Mouse (Mus musculus): Measurements from ENCODE around the gene Snx20. TPM values are rescaled to one million over a fixed set of nuclear protein-coding genes. Genes with fewer than 3 reads are reported as not detected.

The Snx20 gene
- polyA plus RNA-seq, 1 experiment from 2014 or later, result 4.0 TPM

- 49% methylated on average over 4 of the region's 4 CpGs for WGBS (ENCODE audit: insufficient replicate concordance)
- H3K27ac ChIP-seq (ENCODE audit: low read length), result no peak overlapping the region
- ATAC-seq (ENCODE audit: low read depth), result no peak
- no peak overlapping the region for H3K4me2 ChIP-seq (ENCODE audit: low read depth, low read length)
- H3K9ac ChIP-seq (ENCODE audit: low read depth, low read length), result no peak overlapping the region
- peaks cover 4% of the 10 kb centered on the region for H3K4me1 ChIP-seq (ENCODE audit: control insufficient read depth, low read depth, low read length)
- H3K36me3 ChIP-seq (ENCODE audit: control insufficient read depth, insufficient read depth), result no peaks in the 10 kb centered on the region
- no peak overlapping the region for H3K4me3 ChIP-seq (ENCODE audit: low read depth, low read length)
- H3K27me3 ChIP-seq (ENCODE audit: control insufficient read depth, insufficient read depth, low read depth, low read length), result peaks cover 18% of the 10 kb centered on the region
- H3K9me3 ChIP-seq (replicated peaks; ENCODE audit: control insufficient read depth, low read length), result no peaks in the 10 kb centered on the region
Measured at GRCm38 (mm10) chr8:88630225-88630624, 5.7 kb downstream of the Snx20 start.

- Histone ChIP-seq H3K4me2 (ENCODE audit: low read depth, low read length) (peak overlapping the region; percentile 59), H3K27ac (ENCODE audit: low read length) (no peak overlapping the region), H3K9ac (ENCODE audit: low read depth, low read length) (no peak overlapping the region), H3K36me3 (ENCODE audit: control insufficient read depth, insufficient read depth) (no peaks in the 10 kb centered on the region), H3K4me3 (ENCODE audit: low read depth, low read length) (peak overlapping the region; percentile 46; the same call in 1 of the 2 replicates), H3K9me3 (replicated peaks; ENCODE audit: control insufficient read depth, low read length) (no peaks in the 10 kb centered on the region), H3K27me3 (ENCODE audit: control insufficient read depth, insufficient read depth, low read depth, low read length) (peaks cover 18% of the 10 kb centered on the region), H3K4me1 (ENCODE audit: control insufficient read depth, low read depth, low read length) (peaks cover 4% of the 10 kb centered on the region)
- WGBS (ENCODE audit: insufficient replicate concordance), result 56% methylated on average over 14 of the region's 14 CpGs
- ATAC-seq (ENCODE audit: low read depth), result no peak
Measured at GRCm38 (mm10) chr8:88628001-88628774, 7.7 kb downstream of the Snx20 start.

- peak; percentile 43; the same call in 1 of the 2 replicates for ATAC-seq (ENCODE audit: low read depth)
- H3K4me2 ChIP-seq (ENCODE audit: low read depth, low read length), result peak overlapping the region; percentile 59
- no peak overlapping the region for H3K27ac ChIP-seq (ENCODE audit: low read length)
- H3K9ac ChIP-seq (ENCODE audit: low read depth, low read length), result no peak overlapping the region
- 1% methylated on average over 105 of the region's 105 CpGs for WGBS (ENCODE audit: insufficient replicate concordance)
- peak overlapping the region; percentile 46 for H3K4me3 ChIP-seq (ENCODE audit: low read depth, low read length)
- no peaks in the 10 kb centered on the region for H3K36me3 ChIP-seq (ENCODE audit: control insufficient read depth, insufficient read depth)
- H3K27me3 ChIP-seq (ENCODE audit: control insufficient read depth, insufficient read depth, low read depth, low read length), result peaks cover 18% of the 10 kb centered on the region
- H3K9me3 ChIP-seq (replicated peaks; ENCODE audit: control insufficient read depth, low read length), result no peaks in the 10 kb centered on the region
- H3K4me1 ChIP-seq (ENCODE audit: control insufficient read depth, low read depth, low read length), result peaks cover 4% of the 10 kb centered on the region
Measured at GRCm38 (mm10) chr8:88627265-88627991, 8.5 kb downstream of the Snx20 start.

GRCm38 (mm10) chr8:88626940-88627264 is 9.0 kb downstream of the Snx20 start:
- Histone ChIP-seq H3K36me3 (ENCODE audit: control insufficient read depth, insufficient read depth) (no peaks in the 10 kb centered on the region), H3K9ac (ENCODE audit: low read depth, low read length) (no peak overlapping the region), H3K4me2 (ENCODE audit: low read depth, low read length) (peak overlapping the region; percentile 59), H3K4me3 (ENCODE audit: low read depth, low read length) (peak overlapping the region; percentile 46), H3K4me1 (ENCODE audit: control insufficient read depth, low read depth, low read length) (peaks cover 4% of the 10 kb centered on the region), H3K27ac (ENCODE audit: low read length) (no peak overlapping the region), H3K27me3 (ENCODE audit: control insufficient read depth, insufficient read depth, low read depth, low read length) (peaks cover 18% of the 10 kb centered on the region), H3K9me3 (replicated peaks; ENCODE audit: control insufficient read depth, low read length) (no peaks in the 10 kb centered on the region)
- 20% methylated on average over 19 of the region's 19 CpGs for WGBS (ENCODE audit: insufficient replicate concordance)
- no peak for ATAC-seq (ENCODE audit: low read depth)

- Histone ChIP-seq H3K9ac (ENCODE audit: low read depth, low read length) (no peak overlapping the region), H3K36me3 (ENCODE audit: control insufficient read depth, insufficient read depth) (no peaks in the 10 kb centered on the region), H3K27ac (ENCODE audit: low read length) (no peak overlapping the region), H3K4me1 (ENCODE audit: control insufficient read depth, low read depth, low read length) (peaks cover 4% of the 10 kb centered on the region), H3K4me3 (ENCODE audit: low read depth, low read length) (no peak overlapping the region), H3K4me2 (ENCODE audit: low read depth, low read length) (no peak overlapping the region), H3K9me3 (replicated peaks; ENCODE audit: control insufficient read depth, low read length) (no peaks in the 10 kb centered on the region), H3K27me3 (ENCODE audit: control insufficient read depth, insufficient read depth, low read depth, low read length) (peaks cover 18% of the 10 kb centered on the region)
- no peak for ATAC-seq (ENCODE audit: low read depth)
- 15% methylated on average over 3 of the region's 3 CpGs for WGBS (ENCODE audit: insufficient replicate concordance)
Measured at GRCm38 (mm10) chr8:88626433-88626832, 9.5 kb downstream of the Snx20 start.

- Histone ChIP-seq H3K9me3 (replicated peaks; ENCODE audit: control insufficient read depth, low read length) (no peaks in the 10 kb centered on the region), H3K36me3 (ENCODE audit: control insufficient read depth, insufficient read depth) (no peaks in the 10 kb centered on the region), H3K27me3 (ENCODE audit: control insufficient read depth, insufficient read depth, low read depth, low read length) (peaks cover 18% of the 10 kb centered on the region), H3K4me1 (ENCODE audit: control insufficient read depth, low read depth, low read length) (peaks cover 4% of the 10 kb centered on the region), H3K9ac (ENCODE audit: low read depth, low read length) (no peak overlapping the region), H3K4me2 (ENCODE audit: low read depth, low read length) (no peak overlapping the region), H3K27ac (ENCODE audit: low read length) (no peak overlapping the region), H3K4me3 (ENCODE audit: low read depth, low read length) (no peak overlapping the region)
- ATAC-seq (ENCODE audit: low read depth), result no peak
- WGBS (ENCODE audit: insufficient replicate concordance), result 54% methylated on average over 3 of the region's 3 CpGs
Measured at GRCm38 (mm10) chr8:88624276-88624675, 11.7 kb downstream of the Snx20 start.

GRCm38 (mm10) chr8:88623351-88623750 is 12.6 kb downstream of the Snx20 start:
- H3K9me3 ChIP-seq (replicated peaks; ENCODE audit: control insufficient read depth, low read length), result no peaks in the 10 kb centered on the region
- no peaks in the 10 kb centered on the region for H3K36me3 ChIP-seq (ENCODE audit: control insufficient read depth, insufficient read depth)
- H3K9ac ChIP-seq (ENCODE audit: low read depth, low read length), result no peak overlapping the region
- H3K27me3 ChIP-seq (ENCODE audit: control insufficient read depth, insufficient read depth, low read depth, low read length), result peaks cover 15% of the 10 kb centered on the region
- ATAC-seq (ENCODE audit: low read depth), result no peak
- H3K4me3 ChIP-seq (ENCODE audit: low read depth, low read length), result no peak overlapping the region
- no peak overlapping the region for H3K4me2 ChIP-seq (ENCODE audit: low read depth, low read length)
- H3K27ac ChIP-seq (ENCODE audit: low read length), result no peak overlapping the region
- H3K4me1 ChIP-seq (ENCODE audit: control insufficient read depth, low read depth, low read length), result peaks cover 4% of the 10 kb centered on the region
- WGBS (ENCODE audit: insufficient replicate concordance), result 62% methylated on average over 3 of the region's 3 CpGs

GRCm38 (mm10) chr8:88621408-88621807 is 14.5 kb downstream of the Snx20 start:
- WGBS (ENCODE audit: insufficient replicate concordance), result 1% methylated on average over 8 of the region's 8 CpGs
- H3K9ac ChIP-seq (ENCODE audit: low read depth, low read length), result no peak overlapping the region
- ATAC-seq (ENCODE audit: low read depth), result no peak

GRCm38 (mm10) chr8:88620931-88621330 is 15.0 kb downstream of the Snx20 start:
- Histone ChIP-seq H3K4me3 (ENCODE audit: low read depth, low read length) (no peak overlapping the region), H3K27me3 (ENCODE audit: control insufficient read depth, insufficient read depth, low read depth, low read length) (no peaks in the 10 kb centered on the region), H3K9me3 (replicated peaks; ENCODE audit: control insufficient read depth, low read length) (no peaks in the 10 kb centered on the region), H3K9ac (ENCODE audit: low read depth, low read length) (no peak overlapping the region), H3K4me2 (ENCODE audit: low read depth, low read length) (no peak overlapping the region), H3K27ac (ENCODE audit: low read length) (no peak overlapping the region), H3K4me1 (ENCODE audit: control insufficient read depth, low read depth, low read length) (no peaks in the 10 kb centered on the region), H3K36me3 (ENCODE audit: control insufficient read depth, insufficient read depth) (no peaks in the 10 kb centered on the region)
- ATAC-seq (ENCODE audit: low read depth), result no peak
- 52% methylated on average over 5 of the region's 5 CpGs for WGBS (ENCODE audit: insufficient replicate concordance)

More at GRCm38 (mm10) chr8:88621408-88621807, 14.5 kb downstream of the Snx20 start:
- Histone ChIP-seq H3K4me1 (ENCODE audit: control insufficient read depth, low read depth, low read length) (no peaks in the 10 kb centered on the region), H3K36me3 (ENCODE audit: control insufficient read depth, insufficient read depth) (no peaks in the 10 kb centered on the region), H3K27ac (ENCODE audit: low read length) (no peak overlapping the region), H3K4me3 (ENCODE audit: low read depth, low read length) (no peak overlapping the region), H3K4me2 (ENCODE audit: low read depth, low read length) (no peak overlapping the region), H3K27me3 (ENCODE audit: control insufficient read depth, insufficient read depth, low read depth, low read length) (no peaks in the 10 kb centered on the region), H3K9me3 (replicated peaks; ENCODE audit: control insufficient read depth, low read length) (no peaks in the 10 kb centered on the region)
